In the genomic region with DNA sequence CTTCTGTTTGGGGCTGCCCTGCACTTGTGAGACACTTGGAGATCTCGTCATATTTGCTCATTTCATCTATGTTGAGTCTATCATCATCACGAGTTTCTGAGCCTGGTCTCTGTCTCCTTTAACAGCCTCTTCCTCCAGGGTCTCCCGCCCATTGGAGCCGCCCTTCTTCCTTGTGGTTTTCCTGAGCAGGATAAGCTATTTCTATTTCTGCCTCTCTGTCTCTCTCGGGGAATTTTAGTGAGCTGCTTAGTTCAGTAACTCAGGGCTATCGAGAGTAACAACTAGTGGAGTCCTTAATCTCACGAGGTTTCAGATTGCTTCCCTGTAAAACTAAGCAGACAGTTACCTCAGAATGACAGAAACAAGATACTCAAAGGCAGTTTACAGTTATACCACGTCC, we compare ENCODE assay signal across 9 mouse cellular contexts. TPM values are rescaled to one million over a fixed set of nuclear protein-coding genes. Genes with fewer than 3 reads are reported as not detected.
DNase-seq lines count a peak whose midpoint lies in the region; ATAC-seq lines count a peak whose summit lies in the region.
"Had no signal": no experiment of that assay in that cellular context is flagged by ENCODE, and none has a peak within 500 bp of the region (broad histone marks: within the 10 kb centered on the region; RNA-seq: fewer than 3 reads in every experiment).

No protein-coding gene starts in this region.

- ATAC-seq in forebrain, embryonic 16.5 days = no peak
- no peak for ATAC-seq in kidney, embryonic 14.5 days (ENCODE audit: low FRiP score, low TSS enrichment)
- ATAC-seq in embryonic facial prominence, embryonic 14.5 days (ENCODE audit: low read depth) = no peak
- ATAC-seq in megakaryocyte progenitor cell, adult 5-6 weeks (replicated peaks; ENCODE audit: poor library complexity) = peak; percentile 20; the same call in 1 of the 2 replicates

- no peak overlapping the region for H3K27ac ChIP-seq in forebrain, embryonic 10.5 days
- no peak overlapping the region for H3K27ac ChIP-seq in forebrain, embryonic 16.5 days (ENCODE audit: low read length)
- H3K27ac ChIP-seq in kidney, embryonic 14.5 days (ENCODE audit: low read depth, low read length) = no peak overlapping the region
- H3K27ac ChIP-seq in embryonic facial prominence, embryonic 14.5 days (replicated peaks; ENCODE audit: low read depth, low read length) = 0 out of 2 replicates have a peak overlapping the region, but pooled peaks have one; percentile 46
- H3K27ac ChIP-seq: left cerebral cortex, adult 2 months had no signal

- no peak overlapping the region; the same call in 1 of the 2 replicates for H3K4me2 ChIP-seq in forebrain, embryonic 16.5 days (ENCODE audit: low read length)
- H3K4me2 ChIP-seq in kidney, embryonic 14.5 days (replicated peaks; ENCODE audit: low read depth, low read length) = peak overlapping the region; percentile 26; the same call in 1 of the 2 replicates
- peak overlapping the region; percentile 37 for H3K4me2 ChIP-seq in embryonic facial prominence, embryonic 14.5 days (ENCODE audit: low read depth, low read length)

- H3K4me3 ChIP-seq in forebrain, embryonic 10.5 days = peak overlapping the region; percentile 35; the same call in 1 of the 2 replicates
- no peak overlapping the region for H3K4me3 ChIP-seq in forebrain, embryonic 16.5 days (replicated peaks; ENCODE audit: low read length)
- H3K4me3 ChIP-seq in kidney, embryonic 14.5 days (ENCODE audit: low read length) = no peak overlapping the region
- no peak overlapping the region for H3K4me3 ChIP-seq in embryonic facial prominence, embryonic 14.5 days (ENCODE audit: low read depth, low read length)
- H3K4me3 ChIP-seq: left cerebral cortex, adult 2 months had no signal

- DNase-seq in forebrain, embryonic 10.5 days (ENCODE audit: extremely low spot score, low spot score) = no peak
- no peak for DNase-seq in kidney, postnatal 14 days
- peak; percentile 63 for DNase-seq in embryonic facial prominence, embryonic 14.5 days (ENCODE audit: low spot score)
- DNase-seq in right cerebral cortex, postnatal 10 days (ENCODE audit: low spot score in 2 of 2) = no peak
- no peak for DNase-seq in left cerebral cortex, postnatal 4 days

- H3K9me3 ChIP-seq in forebrain, embryonic 10.5 days = no peaks in the 10 kb centered on the region
- H3K9me3 ChIP-seq in forebrain, embryonic 16.5 days (ENCODE audit: control insufficient read depth, low read length) = no peaks in the 10 kb centered on the region
- H3K9me3 ChIP-seq in kidney, embryonic 14.5 days (ENCODE audit: control insufficient read depth, low read length) = no peaks in the 10 kb centered on the region
- H3K9me3 ChIP-seq in embryonic facial prominence, embryonic 14.5 days (ENCODE audit: control insufficient read depth, low read length) = no peaks in the 10 kb centered on the region

- H3K27me3 ChIP-seq in forebrain, embryonic 10.5 days (ENCODE audit: poor library complexity, severe bottlenecking) = peaks cover 100% of the 10 kb centered on the region
- H3K27me3 ChIP-seq in forebrain, embryonic 16.5 days (replicated peaks; ENCODE audit: control insufficient read depth, insufficient read depth, low read length) = peaks cover 18% of the 10 kb centered on the region
- H3K27me3 ChIP-seq in kidney, embryonic 14.5 days (ENCODE audit: control insufficient read depth, insufficient read depth, low read length) = peaks cover 9% of the 10 kb centered on the region; the same call in 1 of the 2 replicates
- no peaks in the 10 kb centered on the region for H3K27me3 ChIP-seq in embryonic facial prominence, embryonic 14.5 days (replicated peaks; ENCODE audit: control insufficient read depth, insufficient read depth, low read length)

- H3K36me3 ChIP-seq in forebrain, embryonic 10.5 days (replicated peaks) = no peaks in the 10 kb centered on the region
- H3K36me3 ChIP-seq in forebrain, embryonic 16.5 days (ENCODE audit: control insufficient read depth, insufficient read depth) = no peaks in the 10 kb centered on the region
- H3K36me3 ChIP-seq in kidney, embryonic 14.5 days (ENCODE audit: control insufficient read depth, insufficient read depth, low read length) = no peaks in the 10 kb centered on the region
- no peaks in the 10 kb centered on the region for H3K36me3 ChIP-seq in embryonic facial prominence, embryonic 14.5 days (ENCODE audit: control insufficient read depth, insufficient read depth, low read length)

- WGBS in forebrain, embryonic 10.5 days = 12% methylated on average over 8 of the region's 8 CpGs
- 12% methylated on average over 8 of the region's 8 CpGs for WGBS in forebrain, embryonic 16.5 days
- WGBS in kidney, embryonic 14.5 days = 11% methylated on average over 8 of the region's 8 CpGs
- WGBS in embryonic facial prominence, embryonic 14.5 days = 13% methylated on average over 8 of the region's 8 CpGs

- intact Hi-C loops in left cerebral cortex, postnatal 4 days (cut with DNase I) = no loop called here

- H3K9ac ChIP-seq in forebrain, embryonic 16.5 days (replicated peaks; ENCODE audit: low read depth, low read length) = no peak overlapping the region
- H3K9ac ChIP-seq in kidney, embryonic 14.5 days (ENCODE audit: low read depth, low read length) = no peak overlapping the region
- H3K9ac ChIP-seq in embryonic facial prominence, embryonic 14.5 days (ENCODE audit: low read depth, low read length) = no peak overlapping the region

- peaks cover 58% of the 10 kb centered on the region for H3K4me1 ChIP-seq in forebrain, embryonic 10.5 days
- peaks cover 38% of the 10 kb centered on the region for H3K4me1 ChIP-seq in forebrain, embryonic 16.5 days (replicated peaks; ENCODE audit: control insufficient read depth, insufficient read depth, low read length)
- peaks cover 37% of the 10 kb centered on the region for H3K4me1 ChIP-seq in kidney, embryonic 14.5 days (ENCODE audit: control insufficient read depth, insufficient read depth, low read length)
- peaks cover 52% of the 10 kb centered on the region for H3K4me1 ChIP-seq in embryonic facial prominence, embryonic 14.5 days (ENCODE audit: control insufficient read depth, insufficient read depth, low read length)

RNA-seq across cellular contexts. Expression of a gene that starts 1.1 kb away (rescaled TPM):
- 1.7 and 2.1 TPM in 2 replicates for polyA plus RNA-seq in forebrain, embryonic 10.5 days (2016; fragmentation: Nextera tagmentation; extraction: Ambion mirVana)
- polyA plus RNA-seq in forebrain, embryonic 16.5 days (2015; fragmentation: Nextera tagmentation; extraction: Ambion mirVana) = 0.70 and 0.87 TPM in 2 replicates
- polyA plus RNA-seq in kidney, embryonic 14.5 days (2014; fragmentation: Nextera tagmentation; extraction: Ambion mirVana) = 0.70 and 0.84 TPM in 2 replicates
- polyA plus RNA-seq in embryonic facial prominence, embryonic 14.5 days (2014; fragmentation: Nextera tagmentation; extraction: Ambion mirVana) = 1.5 and 1.8 TPM in 2 replicates
- 0.07 and 0.17 TPM in 2 replicates for total RNA-seq in megakaryocyte progenitor cell, adult 5-6 weeks (2015)
- 0.12 and 0.30 TPM in 2 replicates for total RNA-seq in megakaryocyte progenitor cell, adult 5-6 weeks (2017)
- 1 to 10 TPM; 3.4 to 3.8 TPM for total RNA-seq in left cerebral cortex, postnatal 4 days (2021)
